Mouse (Mus musculus): ENCODE data around the gene Pigk. TPM values are rescaled to one million over a fixed set of nuclear protein-coding genes. Genes with fewer than 3 reads are reported as not detected.

Gene Pigk
- polyA plus RNA-seq, 1 experiment from 2014 or later: 35.9 TPM

DNA sequence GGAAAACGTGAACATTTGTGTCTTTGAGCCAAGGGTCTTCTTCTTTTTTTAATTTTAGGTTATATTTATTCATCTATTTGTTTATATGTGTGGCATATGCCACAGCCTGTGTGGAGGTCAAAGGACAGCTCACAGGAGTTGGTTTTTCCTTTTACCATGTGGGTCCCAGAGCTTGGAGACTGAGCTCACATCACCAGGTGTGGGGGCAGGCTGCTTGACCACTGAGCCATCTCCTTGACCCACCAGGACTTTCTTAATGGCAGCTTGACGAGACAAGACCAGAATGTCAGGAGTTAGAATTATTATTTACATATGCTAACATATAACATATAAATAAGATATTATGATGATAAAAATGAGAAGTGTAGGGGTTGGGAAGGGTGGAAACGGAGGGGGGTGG lies 182.2 kb downstream of the Pigk start:
- H3K9me3 ChIP-seq (ENCODE audit: control insufficient read depth, low read length): no peaks in the 10 kb centered on the region
- H3K4me2 ChIP-seq (ENCODE audit: low read depth, low read length): no peak overlapping the region
- no peaks in the 10 kb centered on the region for H3K36me3 ChIP-seq (ENCODE audit: control insufficient read depth, insufficient read depth, low read length)
- H3K4me3 ChIP-seq (ENCODE audit: low read length): no peak overlapping the region
- H3K4me1 ChIP-seq (ENCODE audit: control insufficient read depth, insufficient read depth, low read length): no peaks in the 10 kb centered on the region
- no peaks in the 10 kb centered on the region for H3K27me3 ChIP-seq (replicated peaks; ENCODE audit: control insufficient read depth, insufficient read depth, low read length)
- ATAC-seq: no peak
- no peak overlapping the region for H3K27ac ChIP-seq (ENCODE audit: low read length)
- 69% methylated on average over 3 of the region's 3 CpGs for WGBS
- H3K9ac ChIP-seq (ENCODE audit: low read depth, low read length): no peak overlapping the region

DNA sequence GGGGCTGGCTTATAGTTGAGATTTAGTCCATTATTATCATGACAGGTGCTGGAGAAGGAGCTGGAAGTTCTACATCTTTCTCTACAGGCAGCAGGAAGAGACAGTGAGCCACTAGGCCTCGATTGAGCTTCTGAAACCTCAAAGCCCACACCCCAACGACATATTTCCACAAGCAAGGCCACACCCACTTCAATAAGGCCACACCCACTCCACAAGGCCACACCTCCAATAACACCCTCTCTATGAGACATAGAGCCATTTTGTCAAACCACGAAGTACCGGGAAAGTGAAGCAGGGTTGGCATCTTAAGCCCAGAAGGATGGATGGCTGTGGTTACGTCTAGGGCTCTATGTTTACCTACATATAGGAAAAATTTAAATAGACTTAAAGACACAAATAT lies 183.3 kb downstream of the Pigk start:
- Histone ChIP-seq H3K36me3 (ENCODE audit: control insufficient read depth, insufficient read depth, low read length) (no peaks in the 10 kb centered on the region), H3K9me3 (ENCODE audit: control insufficient read depth, low read length) (no peaks in the 10 kb centered on the region), H3K9ac (ENCODE audit: low read depth, low read length) (no peak overlapping the region), H3K4me2 (ENCODE audit: low read depth, low read length) (no peak overlapping the region), H3K4me3 (ENCODE audit: low read length) (no peak overlapping the region), H3K27ac (ENCODE audit: low read length) (no peak overlapping the region), H3K27me3 (replicated peaks; ENCODE audit: control insufficient read depth, insufficient read depth, low read length) (no peaks in the 10 kb centered on the region), H3K4me1 (ENCODE audit: control insufficient read depth, insufficient read depth, low read length) (no peaks in the 10 kb centered on the region)
- 78% methylated on average over 5 of the region's 5 CpGs for WGBS
- no peak for ATAC-seq

DNA sequence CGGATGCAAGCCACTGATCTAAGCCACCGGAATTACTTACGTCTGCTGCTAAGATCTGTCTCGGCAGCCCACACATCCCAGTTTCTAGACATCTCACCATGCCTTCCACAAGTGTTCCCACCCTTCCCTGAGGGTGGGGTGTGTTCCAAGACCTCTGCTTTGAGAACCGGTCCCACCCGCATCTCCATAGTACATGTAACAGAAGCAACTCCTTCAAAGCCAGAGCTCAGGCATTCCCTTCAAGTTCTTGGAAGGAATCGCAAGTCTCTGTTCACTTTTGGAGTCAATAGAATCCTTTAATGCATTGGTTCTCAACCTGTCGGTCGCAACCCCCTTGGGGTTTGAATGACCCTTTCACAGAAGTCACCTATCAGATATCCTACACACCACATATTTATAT lies 185.0 kb downstream of the Pigk start:
- H3K27ac ChIP-seq (ENCODE audit: low read length): no peak overlapping the region
- no peaks in the 10 kb centered on the region for H3K27me3 ChIP-seq (replicated peaks; ENCODE audit: control insufficient read depth, insufficient read depth, low read length)
- no peak overlapping the region for H3K4me2 ChIP-seq (ENCODE audit: low read depth, low read length)
- H3K36me3 ChIP-seq (ENCODE audit: control insufficient read depth, insufficient read depth, low read length): no peaks in the 10 kb centered on the region
- H3K9ac ChIP-seq (ENCODE audit: low read depth, low read length): no peak overlapping the region
- H3K4me1 ChIP-seq (ENCODE audit: control insufficient read depth, insufficient read depth, low read length): no peaks in the 10 kb centered on the region
- 92% methylated on average over 9 of the region's 9 CpGs for whole genome bisulfite sequencing
- H3K4me3 ChIP-seq (ENCODE audit: low read length): no peak overlapping the region
- H3K9me3 ChIP-seq (ENCODE audit: control insufficient read depth, low read length): no peaks in the 10 kb centered on the region
- no peak for ATAC-seq

DNA sequence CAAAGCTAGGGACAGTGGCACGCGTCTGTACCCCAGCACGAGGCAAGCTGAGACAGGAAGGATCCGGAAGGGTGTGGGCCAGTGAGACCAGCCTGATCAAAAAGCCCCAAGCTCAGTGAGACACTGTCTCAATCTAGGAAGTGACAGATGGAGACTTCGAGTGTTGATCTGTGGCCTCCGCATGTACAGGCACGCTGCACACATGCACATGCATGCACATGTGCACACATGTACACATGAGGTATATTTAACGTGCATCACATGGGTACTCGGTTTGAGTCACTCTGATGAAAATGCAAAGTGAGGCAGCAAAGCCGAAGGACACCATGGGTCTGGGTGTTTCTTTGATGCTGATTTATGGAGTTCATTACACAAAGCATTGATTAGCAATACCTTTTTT lies 191.1 kb downstream of the Pigk start:
- no peak overlapping the region for H3K4me2 ChIP-seq (ENCODE audit: low read depth, low read length)
- no peak for ATAC-seq
- H3K4me3 ChIP-seq (ENCODE audit: low read length): no peak overlapping the region
- H3K27ac ChIP-seq (ENCODE audit: low read length): no peak overlapping the region
- H3K4me1 ChIP-seq (ENCODE audit: control insufficient read depth, insufficient read depth, low read length): no peaks in the 10 kb centered on the region
- WGBS: 94% methylated on average over 10 of the region's 10 CpGs
- H3K9me3 ChIP-seq (ENCODE audit: control insufficient read depth, low read length): no peaks in the 10 kb centered on the region
- no peaks in the 10 kb centered on the region for H3K27me3 ChIP-seq (replicated peaks; ENCODE audit: control insufficient read depth, insufficient read depth, low read length)
- H3K36me3 ChIP-seq (ENCODE audit: control insufficient read depth, insufficient read depth, low read length): no peaks in the 10 kb centered on the region
- H3K9ac ChIP-seq (ENCODE audit: low read depth, low read length): no peak overlapping the region

DNA sequence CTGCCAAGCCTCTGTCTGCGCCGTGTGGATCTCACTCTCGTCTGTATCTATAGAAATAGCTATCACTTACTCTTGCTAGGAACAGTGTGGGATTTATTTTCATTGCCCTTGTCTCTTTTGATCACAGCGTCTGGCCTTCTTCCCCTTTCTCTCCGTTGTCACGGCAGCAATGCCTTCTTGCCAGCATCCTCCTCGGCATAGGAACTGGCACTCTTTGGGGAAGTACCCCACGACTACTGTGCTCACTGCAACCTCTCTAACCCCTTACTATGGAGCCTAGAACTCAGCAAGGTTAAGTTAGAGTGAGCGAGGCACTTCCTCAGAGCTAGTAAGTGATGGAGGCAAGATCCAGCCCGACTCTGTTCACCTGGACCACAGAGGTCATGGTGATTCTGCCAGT lies 191.9 kb downstream of the Pigk start:
- Histone ChIP-seq H3K4me3 (ENCODE audit: low read length) (no peak overlapping the region), H3K27me3 (replicated peaks; ENCODE audit: control insufficient read depth, insufficient read depth, low read length) (no peaks in the 10 kb centered on the region), H3K36me3 (ENCODE audit: control insufficient read depth, insufficient read depth, low read length) (no peaks in the 10 kb centered on the region), H3K4me2 (ENCODE audit: low read depth, low read length) (no peak overlapping the region), H3K27ac (ENCODE audit: low read length) (no peak overlapping the region), H3K9me3 (ENCODE audit: control insufficient read depth, low read length) (no peaks in the 10 kb centered on the region), H3K4me1 (ENCODE audit: control insufficient read depth, insufficient read depth, low read length) (no peaks in the 10 kb centered on the region), H3K9ac (ENCODE audit: low read depth, low read length) (no peak overlapping the region)
- 76% methylated on average over 10 of the region's 10 CpGs for WGBS
- ATAC-seq: no peak

GRCm38 (mm10) chr3:152907087-152907486 lies 193.2 kb downstream of the Pigk start:
- Histone ChIP-seq H3K9ac (ENCODE audit: low read depth, low read length) (no peak overlapping the region), H3K36me3 (ENCODE audit: control insufficient read depth, insufficient read depth, low read length) (no peaks in the 10 kb centered on the region), H3K27ac (ENCODE audit: low read length) (no peak overlapping the region), H3K4me1 (ENCODE audit: control insufficient read depth, insufficient read depth, low read length) (no peaks in the 10 kb centered on the region), H3K9me3 (ENCODE audit: control insufficient read depth, low read length) (no peaks in the 10 kb centered on the region), H3K4me3 (ENCODE audit: low read length) (no peak overlapping the region), H3K4me2 (ENCODE audit: low read depth, low read length) (no peak overlapping the region), H3K27me3 (replicated peaks; ENCODE audit: control insufficient read depth, insufficient read depth, low read length) (no peaks in the 10 kb centered on the region)
- no peak for ATAC-seq
- 68% methylated on average over 5 of the region's 5 CpGs for WGBS

DNA sequence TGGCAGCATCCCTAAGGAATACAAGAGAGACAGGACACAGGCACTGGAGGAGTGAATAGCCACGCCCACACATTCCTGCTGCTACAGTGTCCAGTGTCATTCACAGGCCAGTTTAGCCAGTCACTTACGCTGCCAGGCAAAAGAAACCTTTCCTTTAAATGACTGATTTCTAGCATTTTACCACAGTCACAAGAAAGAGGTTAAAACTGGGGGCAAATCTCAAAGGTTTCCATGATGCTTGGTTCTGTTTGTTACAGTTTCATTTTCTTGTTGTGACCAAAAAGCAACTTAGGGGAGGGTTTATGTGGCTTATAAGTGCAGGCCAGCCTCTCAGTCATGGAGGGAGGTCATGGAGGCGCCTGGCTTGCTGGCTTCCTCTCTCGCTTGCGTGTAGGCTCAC lies 193.8 kb downstream of the Pigk start:
- 78% methylated on average over 5 of the region's 5 CpGs for WGBS
- no peaks in the 10 kb centered on the region for H3K4me1 ChIP-seq (ENCODE audit: control insufficient read depth, insufficient read depth, low read length)
- H3K27me3 ChIP-seq (replicated peaks; ENCODE audit: control insufficient read depth, insufficient read depth, low read length): no peaks in the 10 kb centered on the region
- H3K9ac ChIP-seq (ENCODE audit: low read depth, low read length): no peak overlapping the region
- no peak overlapping the region for H3K4me3 ChIP-seq (ENCODE audit: low read length)
- H3K27ac ChIP-seq (ENCODE audit: low read length): no peak overlapping the region
- H3K36me3 ChIP-seq (ENCODE audit: control insufficient read depth, insufficient read depth, low read length): no peaks in the 10 kb centered on the region
- no peaks in the 10 kb centered on the region for H3K9me3 ChIP-seq (ENCODE audit: control insufficient read depth, low read length)
- no peak for ATAC-seq
- no peak overlapping the region for H3K4me2 ChIP-seq (ENCODE audit: low read depth, low read length)

DNA sequence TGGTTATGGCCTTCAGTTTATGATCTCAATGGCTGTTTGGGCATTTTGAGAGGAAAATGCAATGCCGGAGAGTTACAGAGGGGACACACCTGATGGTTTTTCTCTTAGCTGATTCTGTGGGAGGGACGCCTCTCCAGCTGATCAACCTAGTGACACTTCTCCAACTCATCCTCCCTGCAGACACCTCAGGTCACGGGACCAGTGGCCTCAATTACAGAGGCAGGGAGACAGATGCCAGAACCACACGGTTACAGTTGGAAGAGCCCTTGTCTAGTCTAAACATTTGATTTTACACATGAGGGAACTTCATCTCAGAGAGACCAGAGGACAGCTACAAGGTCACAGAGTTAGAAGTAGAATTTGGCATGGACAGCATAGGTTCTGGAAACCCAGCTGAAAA lies 197.7 kb downstream of the Pigk start:
- H3K36me3 ChIP-seq (ENCODE audit: control insufficient read depth, insufficient read depth, low read length): no peaks in the 10 kb centered on the region
- no peak overlapping the region for H3K4me3 ChIP-seq (ENCODE audit: low read length)
- H3K4me2 ChIP-seq (ENCODE audit: low read depth, low read length): no peak overlapping the region
- no peaks in the 10 kb centered on the region for H3K27me3 ChIP-seq (replicated peaks; ENCODE audit: control insufficient read depth, insufficient read depth, low read length)
- no peak overlapping the region for H3K9ac ChIP-seq (ENCODE audit: low read depth, low read length)
- 77% methylated on average over 4 of the region's 4 CpGs for WGBS
- H3K9me3 ChIP-seq (ENCODE audit: control insufficient read depth, low read length): no peaks in the 10 kb centered on the region
- no peak overlapping the region for H3K27ac ChIP-seq (ENCODE audit: low read length)
- H3K4me1 ChIP-seq (ENCODE audit: control insufficient read depth, insufficient read depth, low read length): no peaks in the 10 kb centered on the region
- no peak for ATAC-seq

DNA sequence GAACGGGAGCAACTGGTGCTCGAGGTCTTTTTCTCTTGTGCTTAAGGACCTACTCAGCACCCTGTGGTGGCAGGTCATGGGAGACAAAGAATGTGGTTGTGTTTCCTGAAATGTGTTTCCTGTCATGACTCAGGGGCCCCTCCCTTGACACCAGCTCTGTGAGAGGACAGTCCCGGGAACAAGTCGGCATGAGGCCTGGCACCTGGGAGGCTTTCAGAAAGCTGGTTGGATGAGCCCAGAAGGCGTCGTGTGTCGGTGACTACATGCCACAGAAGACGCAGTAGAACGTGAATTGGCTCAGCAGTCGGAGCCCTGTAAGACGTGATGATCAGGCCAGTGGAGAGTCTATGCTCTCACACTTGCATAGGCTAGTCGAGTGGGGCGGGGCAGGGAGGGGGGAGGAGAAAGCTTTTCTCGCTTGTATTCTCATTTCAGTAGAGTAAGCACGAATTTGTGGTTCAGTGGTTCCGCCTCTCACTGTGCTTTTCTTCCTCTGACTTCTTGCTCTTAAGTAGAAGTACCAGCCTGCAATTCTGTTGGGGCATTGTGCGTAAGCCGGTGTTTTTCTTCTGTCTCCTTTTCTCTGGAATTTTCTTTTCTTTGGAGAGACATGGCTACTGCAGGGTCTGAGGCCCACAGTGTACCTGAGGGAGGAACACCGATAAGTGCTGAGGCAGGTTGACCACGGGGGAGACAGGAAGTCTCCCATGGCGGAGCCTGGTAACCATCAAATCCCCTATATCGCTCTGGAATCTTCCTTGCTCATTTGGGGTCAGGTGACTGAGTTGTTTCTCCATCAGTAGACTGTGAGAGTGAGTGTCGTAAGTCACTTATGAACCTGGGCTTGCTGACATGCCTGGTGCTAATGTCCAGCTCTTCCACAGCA lies 198.6 kb downstream of the Pigk start:
- 76% methylated on average over 23 of the region's 23 CpGs for WGBS
- no peaks in the 10 kb centered on the region for H3K27me3 ChIP-seq (replicated peaks; ENCODE audit: control insufficient read depth, insufficient read depth, low read length)
- H3K36me3 ChIP-seq (ENCODE audit: control insufficient read depth, insufficient read depth, low read length): no peaks in the 10 kb centered on the region
- no peaks in the 10 kb centered on the region for H3K4me1 ChIP-seq (ENCODE audit: control insufficient read depth, insufficient read depth, low read length)
- H3K4me2 ChIP-seq (ENCODE audit: low read depth, low read length): no peak overlapping the region
- H3K9ac ChIP-seq (ENCODE audit: low read depth, low read length): no peak overlapping the region
- no peaks in the 10 kb centered on the region for H3K9me3 ChIP-seq (ENCODE audit: control insufficient read depth, low read length)
- H3K27ac ChIP-seq (ENCODE audit: low read length): no peak overlapping the region
- H3K4me3 ChIP-seq (ENCODE audit: low read length): no peak overlapping the region
- ATAC-seq: no peak

DNA sequence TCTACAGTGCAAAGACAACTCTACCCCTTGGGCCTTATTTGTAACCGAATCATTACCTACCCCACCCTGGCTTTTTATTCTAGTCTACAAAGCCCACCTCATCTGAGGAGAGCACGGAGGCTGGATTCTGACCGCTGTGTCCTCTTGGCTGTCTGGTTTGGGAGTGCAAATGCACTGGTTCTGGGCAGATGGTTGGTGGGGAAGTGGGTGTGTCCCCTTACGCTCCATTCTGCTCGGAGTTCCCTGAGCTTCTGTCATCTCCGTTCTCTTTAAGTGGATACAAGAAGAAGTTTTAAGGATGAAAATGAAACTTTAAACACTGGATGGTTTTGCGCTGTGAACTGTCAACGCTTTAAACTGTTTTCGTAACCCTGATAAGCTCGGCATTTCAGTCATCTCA lies 199.2 kb downstream of the Pigk start:
- whole genome bisulfite sequencing: 83% methylated on average over 10 of the region's 10 CpGs
- H3K27me3 ChIP-seq (replicated peaks; ENCODE audit: control insufficient read depth, insufficient read depth, low read length): no peaks in the 10 kb centered on the region
- H3K9me3 ChIP-seq (ENCODE audit: control insufficient read depth, low read length): no peaks in the 10 kb centered on the region
- H3K4me2 ChIP-seq (ENCODE audit: low read depth, low read length): no peak overlapping the region
- no peak overlapping the region for H3K4me3 ChIP-seq (ENCODE audit: low read length)
- H3K27ac ChIP-seq (ENCODE audit: low read length): no peak overlapping the region
- ATAC-seq: no peak
- H3K36me3 ChIP-seq (ENCODE audit: control insufficient read depth, insufficient read depth, low read length): no peaks in the 10 kb centered on the region
- no peak overlapping the region for H3K9ac ChIP-seq (ENCODE audit: low read depth, low read length)
- no peaks in the 10 kb centered on the region for H3K4me1 ChIP-seq (ENCODE audit: control insufficient read depth, insufficient read depth, low read length)

Measured in intestine, embryonic 16.5 days (tissue).